Mouse (Mus musculus): ENCODE data around the gene Adam15.

Adam15 gene

DNA sequence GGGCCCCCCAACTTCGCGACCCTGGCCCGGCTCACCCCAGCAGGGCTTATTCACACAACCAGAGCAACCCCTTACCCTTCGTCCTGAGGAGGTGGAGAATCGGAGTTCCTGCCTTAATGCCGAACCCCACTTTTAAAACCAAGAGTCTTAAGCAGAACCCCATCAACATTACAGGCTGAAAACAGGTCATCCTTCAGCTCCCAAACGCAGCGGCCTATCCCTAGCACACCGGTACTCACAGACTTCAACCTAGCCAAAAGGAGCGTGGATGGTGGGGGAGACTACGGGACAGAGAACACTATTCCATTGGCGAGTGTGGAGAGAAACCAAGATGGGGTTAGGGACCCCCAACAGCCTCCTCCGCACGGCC lies 27.7 kb downstream of the Adam15 start:
- no peak for DNase-seq (ENCODE audit: low read depth)

DNA sequence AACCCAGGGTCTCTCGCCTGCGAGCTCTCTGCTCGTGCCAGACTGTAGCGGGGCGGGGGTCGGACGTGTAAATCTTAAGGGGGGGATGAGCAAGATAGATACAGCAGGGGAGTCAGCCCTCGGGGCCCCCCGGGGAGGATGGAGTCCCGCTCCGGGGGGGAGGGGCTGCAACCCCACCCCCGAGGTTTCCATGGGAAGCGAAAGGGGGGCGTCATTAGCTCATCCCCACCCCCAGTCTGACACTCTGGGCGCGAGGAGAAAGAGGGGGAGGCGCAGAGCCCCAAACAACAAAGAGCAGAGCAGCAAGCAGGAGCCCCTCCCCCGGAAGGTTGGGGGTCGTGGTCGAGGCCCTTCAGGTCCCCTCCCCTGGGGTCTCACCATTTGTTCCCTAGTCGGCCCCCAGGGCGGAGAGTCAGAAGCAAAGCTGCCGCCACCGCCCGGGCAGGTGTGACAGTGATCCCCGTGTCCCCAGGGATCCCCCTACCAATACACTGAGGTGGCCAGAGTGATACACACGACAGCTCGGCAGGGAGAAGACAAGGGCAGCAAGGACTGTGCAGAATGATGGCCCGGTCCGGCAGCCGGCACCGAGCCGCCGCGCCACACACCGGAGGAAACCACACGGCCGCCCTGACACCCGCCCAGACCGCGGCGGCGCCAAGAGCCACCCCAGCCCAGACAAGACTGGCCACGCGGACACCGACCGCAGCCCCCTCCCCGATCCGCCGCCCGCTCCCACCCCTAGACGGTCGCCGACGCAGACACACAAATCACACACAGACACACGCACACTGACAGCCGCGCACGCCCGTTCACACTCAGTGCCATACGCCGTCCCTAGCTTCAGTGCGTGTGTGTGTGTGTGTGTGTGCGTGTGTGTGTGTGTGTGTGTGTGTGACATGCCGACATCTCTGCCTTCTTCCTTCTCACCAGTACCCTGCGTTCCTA lies 28.3 kb downstream of the Adam15 start:
- DNase-seq (ENCODE audit: low read depth), result no peak

DNA sequence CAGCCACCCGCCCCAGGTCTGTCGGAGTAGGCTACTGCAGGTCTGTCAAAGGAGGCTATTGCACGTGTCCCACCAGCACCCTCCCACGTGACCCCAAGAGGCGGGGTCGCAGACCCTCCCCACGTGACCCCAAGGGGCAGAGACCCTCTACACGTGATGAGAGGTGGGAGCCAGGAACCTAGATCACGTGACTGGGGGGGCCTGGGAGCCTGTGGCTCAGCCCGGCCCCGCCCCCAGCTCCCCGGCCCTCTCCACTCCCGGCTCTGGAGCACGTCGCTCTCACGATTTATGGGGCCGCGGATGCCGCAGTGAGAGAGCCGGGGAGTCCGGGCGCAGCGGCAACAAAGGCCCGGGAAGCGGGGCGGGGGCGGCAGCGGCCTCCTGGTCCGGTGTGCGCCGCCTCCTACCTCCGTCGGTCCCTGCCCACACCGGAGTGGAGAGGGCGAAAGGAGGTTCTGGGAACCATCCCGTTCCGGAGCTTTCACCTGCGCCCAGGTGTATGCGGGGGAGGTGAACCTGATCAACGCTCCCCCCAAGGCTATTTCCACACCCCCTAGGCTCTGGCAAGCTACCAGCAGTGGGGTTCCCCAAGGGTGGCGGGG lies 29.1 kb downstream of the Adam15 start:
- DNase-seq (ENCODE audit: low read depth), result no peak

GRCm38 (mm10) chr3:89319591-89320350 lies 30.0 kb downstream of the Adam15 start:
- DNase-seq (ENCODE audit: low read depth), result no peak

DNA sequence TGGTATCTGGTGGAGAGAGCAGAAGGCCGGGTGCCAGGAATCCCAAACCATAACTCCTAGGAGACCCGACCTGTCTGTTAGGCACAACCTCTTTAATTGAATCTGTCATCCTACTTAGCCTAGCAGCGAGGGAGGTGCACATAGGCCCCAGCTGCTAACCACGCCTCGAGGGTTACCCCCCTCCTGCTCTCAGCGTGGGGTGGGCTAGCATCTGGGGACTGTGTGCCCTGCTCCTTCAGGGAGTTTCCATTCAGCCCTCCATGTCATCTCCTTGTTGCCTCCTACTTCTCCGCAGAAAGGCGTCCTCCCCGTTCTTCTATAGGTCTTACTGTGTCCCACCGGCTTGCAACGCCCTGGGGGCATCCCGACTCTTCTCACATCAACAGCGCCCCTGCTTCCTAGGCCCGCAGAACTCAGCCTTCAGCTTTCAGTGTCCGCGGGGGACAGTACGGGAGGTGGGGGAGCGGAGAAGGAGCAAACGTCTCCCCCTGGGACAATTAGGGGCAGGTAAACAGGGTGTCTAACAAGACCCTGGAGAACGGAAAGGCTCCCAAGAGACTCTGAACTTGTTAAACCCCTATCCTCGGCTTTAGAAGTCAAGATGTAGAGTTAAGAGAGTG lies 30.7 kb downstream of the Adam15 start:
- no peak for DNase-seq (ENCODE audit: low read depth)

GRCm38 (mm10) chr3:89318316-89318715 lies 31.5 kb downstream of the Adam15 start:
- no peak for DNase-seq (ENCODE audit: low read depth)

- DNase-seq (ENCODE audit: low read depth), result no peak
These were observed 32.5 kb downstream of the Adam15 start for GRCm38 (mm10) chr3:89317246-89317645.

DNA sequence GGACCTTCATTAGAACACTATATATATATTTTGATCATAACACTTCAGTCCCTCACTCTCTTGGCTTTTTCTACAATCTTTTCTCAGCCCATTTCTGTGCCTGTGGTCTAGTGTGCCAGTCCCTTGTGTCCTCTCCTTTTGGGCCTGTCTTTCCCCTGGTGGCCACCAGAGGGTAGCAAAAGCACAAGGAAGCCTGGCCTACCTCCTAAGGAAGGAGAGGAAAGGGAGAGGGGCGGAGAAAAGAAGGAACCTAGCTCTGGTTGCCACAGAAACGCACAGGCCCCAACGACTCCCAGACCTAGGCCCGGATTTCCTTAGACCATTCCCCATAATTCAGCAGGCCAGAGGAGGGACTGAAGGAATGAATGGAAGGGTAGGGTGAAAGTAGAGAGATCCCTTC lies 33.0 kb downstream of the Adam15 start:
- DNase-seq (ENCODE audit: low read depth), result peak; percentile 79

DNA sequence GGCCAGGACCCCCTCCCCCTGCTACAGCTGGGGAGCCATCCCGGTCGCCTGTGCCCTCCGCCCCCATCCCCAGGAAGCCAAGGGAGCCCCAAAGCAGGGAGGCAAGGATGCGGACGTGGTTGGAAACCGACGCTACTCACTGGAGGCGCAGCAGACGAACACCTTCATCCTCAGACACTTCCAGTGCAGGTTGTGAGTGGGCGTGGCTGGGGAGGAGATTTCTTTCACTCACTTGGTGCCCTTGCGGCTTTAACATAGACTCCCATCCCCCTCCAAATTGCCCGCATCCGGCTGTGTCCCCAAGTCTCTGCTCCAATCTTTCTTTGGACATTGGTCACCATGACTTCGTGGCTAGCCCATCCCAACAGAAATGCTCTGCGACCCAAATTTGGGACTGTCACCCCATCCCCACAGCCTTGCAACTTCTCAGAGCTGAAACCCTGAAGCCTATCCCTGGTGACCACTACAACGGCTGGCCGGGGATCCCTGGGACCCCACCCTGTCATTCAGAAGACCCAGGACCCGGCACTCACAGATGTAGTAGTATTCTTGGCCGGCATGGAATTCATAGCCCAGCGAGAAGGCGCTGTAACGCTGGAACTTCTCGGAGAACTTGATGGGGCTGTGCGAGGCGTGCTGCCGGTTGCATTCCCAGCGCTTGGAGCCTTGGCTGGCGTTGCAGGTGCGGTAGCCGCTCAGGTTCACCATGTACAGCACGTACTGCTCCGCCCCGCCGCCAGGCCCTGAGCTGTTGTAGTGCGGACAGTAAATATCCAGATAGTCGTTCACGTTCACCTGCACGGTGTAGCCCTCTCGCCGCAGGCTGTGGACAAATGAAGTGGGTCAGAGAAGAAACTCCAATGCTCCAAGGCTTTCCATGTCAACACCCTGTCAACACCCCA lies 33.6 kb downstream of the Adam15 start:
- DNase-seq (ENCODE audit: low read depth), result no peak

GRCm38 (mm10) chr3:89315195-89315929 lies 34.4 kb downstream of the Adam15 start:
- DNase-seq (ENCODE audit: low read depth), result no peak

DNA sequence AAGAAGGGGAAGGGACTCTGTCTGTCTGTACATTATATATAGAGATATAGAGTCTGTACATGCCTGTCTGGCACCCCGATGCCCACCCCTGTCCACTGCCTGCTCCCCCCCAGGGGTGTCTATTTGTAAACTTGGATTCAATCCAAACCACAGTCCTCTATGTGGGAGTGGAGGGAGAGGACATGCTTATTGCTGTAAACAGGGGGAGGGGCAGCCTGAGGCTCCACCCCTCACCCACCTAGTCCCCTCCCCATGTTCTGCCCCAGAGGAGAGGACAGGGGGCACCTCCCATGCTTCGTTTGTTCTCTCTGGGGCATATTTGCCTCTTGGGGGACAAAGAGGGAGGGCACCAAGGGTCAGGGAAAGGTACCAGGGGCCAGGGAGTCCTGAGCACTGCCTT lies 35.0 kb downstream of the Adam15 start:
- DNase-seq (ENCODE audit: low read depth), result no peak

DNA sequence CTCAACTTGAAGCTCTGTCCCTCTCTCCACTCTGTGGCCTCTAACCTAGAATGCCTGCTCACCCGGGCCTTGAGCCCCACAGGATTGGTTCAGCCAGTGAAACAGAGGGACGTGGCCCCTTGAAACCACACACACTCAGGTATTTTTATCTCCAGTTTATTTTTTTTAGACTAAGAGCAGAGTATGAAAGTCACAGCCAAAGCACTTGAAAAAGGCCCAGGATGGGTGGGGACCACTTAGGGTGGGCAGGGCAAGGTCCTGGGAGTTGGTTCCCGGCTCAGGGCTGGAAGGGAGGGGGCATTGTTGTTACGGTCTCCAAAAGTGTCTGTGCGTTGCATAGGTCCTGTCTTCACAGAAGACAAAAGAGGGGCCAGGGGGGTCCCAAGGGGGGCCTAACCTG lies 35.5 kb downstream of the Adam15 start:
- DNase-seq (ENCODE audit: low read depth), result no peak

GRCm38 (mm10) chr3:89308089-89308488 lies 41.7 kb downstream of the Adam15 start:
- DNase-seq (ENCODE audit: low read depth), result peak; percentile 60

DNA sequence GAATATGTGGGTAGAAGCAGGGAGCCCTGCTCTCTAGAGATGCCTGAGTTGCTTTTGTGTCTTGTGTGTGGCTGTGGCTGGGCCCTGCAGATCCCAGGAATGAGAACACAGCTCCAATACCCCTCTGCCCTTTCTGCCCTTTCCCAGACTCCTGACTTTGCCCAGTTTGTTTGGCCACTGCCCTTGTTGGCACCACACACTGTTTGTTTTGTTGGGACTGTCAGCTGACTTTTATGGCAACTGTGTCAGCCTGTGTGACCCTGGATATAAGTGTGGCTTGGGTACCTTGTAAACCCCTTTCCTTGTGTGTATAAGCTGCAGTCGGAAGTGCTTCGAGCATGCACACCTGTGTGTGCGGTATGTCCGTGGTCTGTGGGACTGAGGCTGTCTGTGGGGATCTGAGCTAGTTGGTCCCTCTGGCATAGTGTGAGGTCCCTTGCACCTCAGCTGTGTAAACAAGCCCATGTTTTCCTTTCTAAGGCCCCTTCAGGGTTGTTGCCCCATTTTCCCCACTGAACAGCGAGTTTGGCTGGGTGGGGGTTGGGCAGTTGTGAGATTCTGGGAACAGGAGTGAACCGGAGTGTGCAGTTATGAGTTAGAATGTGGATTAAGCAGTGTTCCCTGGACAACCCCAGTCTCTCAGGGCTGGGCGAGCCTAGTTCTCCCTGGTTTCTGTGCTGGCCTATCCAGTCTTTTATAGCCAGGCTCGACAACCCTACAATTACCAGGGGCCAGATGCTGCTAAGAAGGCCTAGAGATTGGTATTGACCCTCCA lies 44.1 kb downstream of the Adam15 start:
- no peak for DNase-seq (ENCODE audit: low read depth)

DNA sequence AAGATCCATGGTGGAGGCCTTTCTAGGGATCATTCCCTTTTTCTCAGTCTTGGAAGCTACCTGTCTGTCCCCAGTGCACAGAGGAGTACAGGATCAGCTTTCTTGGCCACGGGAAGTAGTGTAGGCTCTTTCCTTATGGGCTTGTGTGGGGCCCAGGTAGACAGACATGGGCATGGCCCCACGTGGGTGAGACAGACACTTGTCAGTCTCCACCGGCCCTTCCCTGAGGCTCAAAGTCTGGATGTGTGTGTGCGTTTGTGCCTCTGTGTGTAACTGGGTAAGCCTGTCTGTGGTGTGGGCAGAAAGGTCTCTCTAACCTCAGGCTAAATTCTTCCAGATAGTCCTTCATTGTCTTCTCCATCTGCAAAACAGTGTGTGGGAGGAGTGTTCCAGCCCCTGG lies 44.7 kb downstream of the Adam15 start:
- DNase-seq (ENCODE audit: low read depth), result no peak

DNA sequence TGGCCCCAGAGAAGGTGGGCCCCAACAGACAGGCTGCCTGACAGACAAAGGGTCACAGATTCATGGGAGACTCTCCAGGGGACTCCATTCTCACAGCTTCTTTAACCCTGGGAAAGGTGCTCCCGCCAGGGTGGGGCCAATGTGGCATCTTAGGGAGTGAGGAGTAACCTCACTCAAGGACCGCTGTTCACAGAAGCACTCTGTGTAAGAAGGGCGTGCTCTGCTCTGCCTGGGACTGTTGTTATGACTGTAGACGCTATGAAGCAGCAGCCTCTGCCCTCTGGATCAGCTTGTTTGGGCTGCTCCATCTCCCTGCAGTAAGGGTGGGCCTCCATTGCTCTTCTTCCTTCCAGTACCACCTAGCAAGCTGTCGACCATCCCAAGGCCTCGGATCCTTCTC lies 45.4 kb downstream of the Adam15 start:
- DNase-seq (ENCODE audit: low read depth), result no peak

DNA sequence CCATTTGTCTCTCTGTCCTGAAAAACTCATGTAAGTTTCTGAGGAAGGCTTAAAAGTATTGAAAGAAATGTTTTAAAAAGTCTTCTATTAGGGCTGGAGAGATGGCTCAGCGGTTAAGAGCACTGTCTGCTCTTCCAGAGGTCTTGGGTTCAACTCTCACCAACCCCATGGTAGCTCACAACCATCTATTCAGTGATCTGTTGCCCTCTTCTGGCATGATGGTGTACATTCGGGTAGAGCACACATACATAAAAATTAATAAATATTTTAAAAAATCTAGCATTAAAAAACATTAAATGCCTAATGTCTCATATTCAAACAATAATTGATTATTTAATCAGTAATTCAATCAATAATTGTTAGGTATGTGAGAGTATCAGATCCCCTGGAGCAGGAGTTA lies 49.3 kb downstream of the Adam15 start:
- no peak for DNase-seq (ENCODE audit: low read depth)

DNA sequence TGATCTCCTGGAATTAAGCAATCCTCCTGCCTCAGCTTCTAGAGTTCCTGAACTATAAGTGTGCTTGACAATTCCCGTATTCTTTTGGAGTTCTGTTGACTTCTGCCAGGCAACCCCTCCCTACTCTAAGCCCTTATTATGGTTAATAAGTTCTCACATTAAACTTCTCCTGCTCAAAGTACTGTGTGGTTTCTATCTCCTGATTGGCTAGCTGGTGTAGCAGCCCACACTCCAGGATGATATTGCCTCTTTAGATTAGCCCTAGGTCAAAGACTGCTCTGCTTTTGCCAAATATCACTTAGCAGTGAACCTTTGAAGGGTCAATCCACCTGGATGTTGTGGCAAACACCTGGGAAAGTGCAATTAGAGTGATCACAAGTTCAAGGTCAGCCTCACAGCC lies 49.7 kb downstream of the Adam15 start:
- DNase-seq (ENCODE audit: low read depth), result no peak

GRCm38 (mm10) chr3:89299499-89299898 lies 50.3 kb downstream of the Adam15 start:
- peak; percentile 36 for DNase-seq (ENCODE audit: low read depth)

DNA sequence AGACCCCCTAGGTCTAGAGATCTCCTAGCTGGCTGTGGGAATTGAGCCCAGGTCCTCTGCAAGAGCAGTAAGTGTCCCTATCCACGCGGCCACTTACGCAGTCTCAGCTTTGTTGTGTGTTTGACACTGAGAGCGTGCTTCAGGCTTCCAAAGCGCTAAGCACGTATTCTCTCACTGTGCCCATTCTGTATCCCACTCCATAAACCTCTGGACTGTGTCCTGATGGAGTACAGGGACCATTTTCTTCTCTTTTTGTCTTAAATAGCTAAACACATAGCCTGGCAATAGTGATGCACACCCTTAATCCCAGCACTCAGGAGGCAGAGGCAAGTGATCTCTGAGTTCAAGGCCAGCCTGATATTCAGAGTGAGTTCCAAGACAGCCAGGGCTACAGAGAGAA lies 50.9 kb downstream of the Adam15 start:
- no peak for DNase-seq (ENCODE audit: low read depth)

Data from c-Kit-positive CD71-negative TER-119-negative erythroid progenitor cells, embryonic 14.5 days (primary cell).